Mouse (Mus musculus) MEL (cell line): ENCODE results near the gene Dnaic2. TPM values are rescaled to one million over a fixed set of nuclear protein-coding genes. Genes with fewer than 3 reads are reported as not detected.

Experiments
- DNase-seq: peaks from one replicate; pipeline ENCODE4 v3.0.0; 2011; ENCODE audit warnings: low read depth, low spot score
- H3K27ac ChIP-seq: 2 replicates; pipeline ENCODE4 v1.5.1; 2012; ENCODE audit warnings: low read depth, mild to moderate bottlenecking, control low read depth, low read length, moderate library complexity; ENCODE audit not compliant: control insufficient read depth
- H3K27me3 ChIP-seq, 2 experiments: fragments of 150-350 bp in 1 of 2; sonication (generic) in 1 of 2; 2 replicates each; pipeline ENCODE4 v1.6.1; 2012; ENCODE audit warnings: low read length in 2 of 2, mild to moderate bottlenecking in 2 of 2, improper control_type of control experiment in 1 of 2, moderate library complexity in 1 of 2; ENCODE audit not compliant: insufficient read depth in 2 of 2, control insufficient read depth in 1 of 2
- H3K36me3 ChIP-seq, 2 experiments: 2 replicates each; pipeline ENCODE4 v1.6.1; 2012 to 2014; ENCODE audit warnings: low read length in 2 of 2, improper control_type of control experiment in 1 of 2, inconsistent platforms in 1 of 2, mild to moderate bottlenecking in 1 of 2; ENCODE audit not compliant: insufficient read depth in 2 of 2, control insufficient read depth in 1 of 2
- H3K4me1 ChIP-seq, 2 experiments: fragments of 150-350 bp in 1 of 2; sonication (generic) in 1 of 2; 2 replicates each; pipeline ENCODE4 v1.6.1; 2012; ENCODE audit warnings: low read length in 2 of 2, improper control_type of control experiment in 1 of 2, mild to moderate bottlenecking in 1 of 2; ENCODE audit not compliant: insufficient read depth in 2 of 2, control insufficient read depth in 1 of 2
- H3K4me3 ChIP-seq, 2 experiments: fragments of 150-350 bp in 1 of 2; sonication (generic) in 1 of 2; 2 replicates each; pipeline ENCODE4 v1.5.1; 2012; ENCODE audit warnings: low read depth in 2 of 2, low read length in 2 of 2, mild to moderate bottlenecking in 2 of 2, moderate library complexity in 2 of 2, control low read depth in 1 of 2, improper control_type of control experiment in 1 of 2; ENCODE audit not compliant: control insufficient read depth in 1 of 2, insufficient read depth in 1 of 2
- H3K79me2 ChIP-seq: 2 replicates; pipeline ENCODE4 v1.6.1; 2012; ENCODE audit warnings: mild to moderate bottlenecking, low read length, moderate library complexity; ENCODE audit not compliant: control insufficient read depth, poor library complexity, insufficient read depth
- H3K9ac ChIP-seq: 2 replicates; pipeline ENCODE4 v1.6.1; 2012; ENCODE audit warnings: low read depth, mild to moderate bottlenecking, control low read depth, low read length, moderate library complexity; ENCODE audit not compliant: control insufficient read depth, poor library complexity, severe bottlenecking
- H3K9me3 ChIP-seq: fragments of 150-350 bp; sonication (generic); replicated peaks from 2 replicates; pipeline ENCODE4 v1.6.1; 2012; ENCODE audit warnings: mild to moderate bottlenecking, low read length, improper control_type of control experiment, moderate library complexity; ENCODE audit not compliant: insufficient read depth
- CHD1 ChIP-seq: IDR thresholded peaks from 2 replicates; pipeline ENCODE4 v1.6.1; 2012; ENCODE audit warnings: low read depth, mild to moderate bottlenecking, inconsistent platforms, low read length, improper control_type of control experiment
- CHD2 ChIP-seq: IDR thresholded peaks from 2 replicates; pipeline ENCODE4 v1.6.1; 2011; ENCODE audit warnings: low read length, improper control_type of control experiment
- CTCF ChIP-seq, 3 experiments: IDR thresholded peaks in 2 of 3; conservative IDR thresholded peaks in 1 of 3; 2 replicates each; pipeline ENCODE4 v1.5.1; 2011 to 2012; ENCODE audit warnings: low read length in 3 of 3, low read depth in 2 of 3, mild to moderate bottlenecking in 2 of 3, improper control_type of control experiment in 1 of 3, inconsistent platforms in 1 of 3, mixed read lengths in 1 of 3, moderate library complexity in 1 of 3; ENCODE audit not compliant: control insufficient read depth in 1 of 3, insufficient read depth in 1 of 3, poor library complexity in 1 of 3, severe bottlenecking in 1 of 3
- ELF1 ChIP-seq: IDR thresholded peaks from 2 replicates; pipeline ENCODE4 v1.6.1; 2014; ENCODE audit warnings: low read depth, mild to moderate bottlenecking, inconsistent platforms, low read length, improper control_type of control experiment, moderate library complexity
- GATA1 ChIP-seq: IDR thresholded peaks from 2 replicates; pipeline ENCODE4 v1.6.1; 2011; ENCODE audit warnings: low read depth, low read length, improper control_type of control experiment
- JUND ChIP-seq: IDR thresholded peaks from 2 replicates; pipeline ENCODE4 v1.6.1; 2011; ENCODE audit warnings: low read depth, mild to moderate bottlenecking, improper control_type of control experiment, low read length
- MAFK ChIP-seq: IDR thresholded peaks from 2 replicates; pipeline ENCODE4 v1.6.1; 2011; ENCODE audit warnings: low read depth, mild to moderate bottlenecking, low read length, improper control_type of control experiment, borderline replicate concordance
- MAX ChIP-seq: IDR thresholded peaks from 2 replicates; pipeline ENCODE4 v1.6.1; 2011; ENCODE audit warnings: low read length, improper control_type of control experiment
- MAZ ChIP-seq: IDR thresholded peaks from 2 replicates; pipeline ENCODE4 v1.6.1; 2012; ENCODE audit warnings: low read depth, mild to moderate bottlenecking, inconsistent platforms, low read length, improper control_type of control experiment
- MEF2A ChIP-seq: IDR thresholded peaks from 2 replicates; pipeline ENCODE4 v1.6.1; 2014; ENCODE audit warnings: low read depth, mild to moderate bottlenecking, inconsistent platforms, low read length, improper control_type of control experiment; ENCODE audit not compliant: poor library complexity, insufficient replicate concordance, severe bottlenecking; ENCODE audit errors: extremely low read depth
- MYB ChIP-seq: IDR thresholded peaks from 2 replicates; pipeline ENCODE4 v1.6.1; 2011; ENCODE audit warnings: mild to moderate bottlenecking, low read depth, low read length, improper control_type of control experiment
- MYC ChIP-seq: IDR thresholded peaks from 2 replicates; pipeline ENCODE4 v1.6.1; 2011; ENCODE audit warnings: low read depth, mild to moderate bottlenecking, low read length, improper control_type of control experiment, moderate library complexity
- NELFE ChIP-seq: IDR thresholded peaks from 2 replicates; pipeline ENCODE4 v1.6.1; 2011; ENCODE audit warnings: low read depth, low read length, improper control_type of control experiment
- POLR2AphosphoS5 ChIP-seq: IDR thresholded peaks from 2 replicates; pipeline ENCODE4 v1.6.1; 2012; ENCODE audit warnings: low read depth, borderline replicate concordance, mild to moderate bottlenecking, inconsistent platforms, low read length, moderate library complexity, mixed read lengths
- RAD21 ChIP-seq: IDR thresholded peaks from 2 replicates; pipeline ENCODE4 v1.6.1; 2011; ENCODE audit warnings: mild to moderate bottlenecking, low read depth, low read length, improper control_type of control experiment
- UBTF ChIP-seq: IDR thresholded peaks from 2 replicates; pipeline ENCODE4 v1.6.1; 2012; ENCODE audit warnings: low read depth, mild to moderate bottlenecking, inconsistent platforms, low read length, improper control_type of control experiment, moderate library complexity, borderline replicate concordance; ENCODE audit not compliant: insufficient read depth
- USF2 ChIP-seq, 2 experiments: IDR thresholded peaks; 2 replicates each; pipeline ENCODE4 v1.6.1; 2011 to 2012; ENCODE audit warnings: improper control_type of control experiment in 2 of 2, low read length in 2 of 2, borderline replicate concordance in 1 of 2, inconsistent platforms in 1 of 2, low read depth in 1 of 2, mild to moderate bottlenecking in 1 of 2; ENCODE audit not compliant: insufficient read depth in 1 of 2
- ZC3H11A ChIP-seq: IDR thresholded peaks from 2 replicates; pipeline ENCODE4 v1.6.1; 2012; ENCODE audit warnings: low read depth, mild to moderate bottlenecking, inconsistent platforms, low read length, improper control_type of control experiment
- ZMIZ1 ChIP-seq: IDR thresholded peaks from 2 replicates; pipeline ENCODE4 v1.6.1; 2012; ENCODE audit warnings: low read depth, mild to moderate bottlenecking, inconsistent platforms, low read length, improper control_type of control experiment, moderate library complexity
- polyA plus RNA-seq, 2 experiments: library from polyadenylated mRNA; stranded (reverse) in 1 of 2; unstranded in 1 of 2; fragments of >175 nt in 1 of 2; fragments of >200 nt in 1 of 2; gene quantifications; 2 replicates each; pipeline versions ENCODE4 v1.2.1 to v1.2.4; 2012; ENCODE audit warnings: low replicate concordance in 2 of 2, low read depth in 1 of 2; ENCODE audit not compliant: insufficient read length in 2 of 2, insufficient read depth in 1 of 2, missing spikeins in 1 of 2
- total RNA-seq: library from RNA; depleted of rRNA; stranded (reverse); fragments of 300-350 nt; gene quantifications from 2 replicates; pipeline ENCODE4 v1.2.3, GENCODE M21; 2012

Dnaic2 gene
- total and polyA plus RNA-seq, 3 experiments = not detected

- H3K4me1 ChIP-seq = no peaks in the 10 kb centered on the region
- TF ChIP-seq MYB (no peak), UBTF (no peak), MAX (no peak), RAD21 (no peak), MAFK (no peak), ZC3H11A (no peak), ELF1 (no peak), POLR2AphosphoS5 (no peak), MEF2A (no peak), ZMIZ1 (no peak), CHD1 (no peak), JUND (no peak)
- no peak for DNase-seq
- no peaks in the 10 kb centered on the region for H3K9me3 ChIP-seq
- no peak overlapping the region for H3K4me3 ChIP-seq
- H3K27me3 ChIP-seq = no peaks in the 10 kb centered on the region
- no peak overlapping the region for H3K9ac ChIP-seq
- no peaks in the 10 kb centered on the region for H3K79me2 ChIP-seq
- no peaks in the 10 kb centered on the region for H3K36me3 ChIP-seq
- no peak overlapping the region for H3K27ac ChIP-seq
These were observed 59.1 kb downstream of the Dnaic2 start for GRCm38 (mm10) chr11:114786326-114786725.

- Histone ChIP-seq H3K9me3 (no peaks in the 10 kb centered on the region), H3K4me1 (no peaks in the 10 kb centered on the region)
- TF ChIP-seq GATA1 (no peak), MAZ (no peak), CHD2 (no peak), CTCF (IDR thresholded peaks at IDR 0.05 in 2 of 3, conservative IDR thresholded peaks at IDR 0.05 in 1 of 3; ENCODE audit: control insufficient read depth in 1 of 3, insufficient read depth in 1 of 3, low read depth in 2 of 3, low read length in 3 of 3, poor library complexity in 1 of 3, severe bottlenecking in 1 of 3) (no peak), MYC (no peak), USF2 (IDR thresholded peaks at IDR 0.05; ENCODE audit: borderline replicate concordance in 1 of 2, insufficient read depth in 1 of 2, low read depth in 1 of 2, low read length in 2 of 2) (no peak), NELFE (no peak), MEF2A (no peak)
- TF ChIP-seq, all 39 proteins: peak for 0
- no peaks in the 10 kb centered on the region for H3K79me2 ChIP-seq
- H3K27ac ChIP-seq = no peak overlapping the region
- H3K4me3 ChIP-seq = no peak overlapping the region
- DNase-seq = no peak
- H3K27me3 ChIP-seq = no peaks in the 10 kb centered on the region
- H3K36me3 ChIP-seq = no peaks in the 10 kb centered on the region
- no peak overlapping the region for H3K9ac ChIP-seq
These were observed 60.4 kb downstream of the Dnaic2 start for GRCm38 (mm10) chr11:114787611-114788010.
